Mouse (Mus musculus) small intestine, adult 2 months (tissue): ENCODE results near the gene Dusp13. TPM values are rescaled to one million over a fixed set of nuclear protein-coding genes. Genes with fewer than 3 reads are reported as not detected.

Source experiments
- H3K27ac ChIP-seq: fragments of 200-500 bp; 2 replicates; pipeline ENCODE4 v1.5.1; 2012; ENCODE audit warnings: low read depth, low read length, control low read depth, inconsistent platforms; ENCODE audit not compliant: insufficient read depth
- H3K27me3 ChIP-seq: fragments of 200-500 bp; 2 replicates; pipeline ENCODE4 v1.6.1; 2012; ENCODE audit warnings: mild to moderate bottlenecking, moderate library complexity, low read length, inconsistent platforms; ENCODE audit not compliant: control insufficient read depth, insufficient read depth
- H3K36me3 ChIP-seq: fragments of 200-500 bp; 2 replicates; pipeline ENCODE4 v1.6.1; 2012; ENCODE audit warnings: mild to moderate bottlenecking, low read length, control low read depth, inconsistent platforms; ENCODE audit not compliant: control insufficient read depth, insufficient read depth
- H3K4me1 ChIP-seq: fragments of 200-500 bp; 2 replicates; pipeline ENCODE4 v1.6.1; 2012; ENCODE audit warnings: low read length, inconsistent platforms, mixed read lengths; ENCODE audit not compliant: control insufficient read depth, insufficient read depth, insufficient read length
- H3K4me3 ChIP-seq: fragments of 200-500 bp; 2 replicates; pipeline ENCODE4 v1.5.1; 2012; ENCODE audit warnings: low read depth, mild to moderate bottlenecking, control low read depth, inconsistent platforms, low read length, moderate library complexity
- CTCF ChIP-seq: fragments of 200-500 bp; IDR thresholded peaks from 2 replicates; pipeline ENCODE4 v1.5.1; 2012; ENCODE audit warnings: low read depth, mild to moderate bottlenecking, control low read depth, inconsistent platforms, low read length, moderate library complexity, mixed read lengths; ENCODE audit not compliant: insufficient replicate concordance, insufficient read length; ENCODE audit errors: extremely low read depth
- POLR2A ChIP-seq: fragments of 200-500 bp; IDR thresholded peaks from 2 replicates; pipeline ENCODE4 v1.6.1; 2012; ENCODE audit warnings: low read depth, mild to moderate bottlenecking, control low read depth, inconsistent platforms, low read length, moderate library complexity
- WGBS: fragments of 180-500 bp; shearing (Covaris S2); methylation state at CpG from one replicate; pipeline ENCODE4 v1.1.7; 2018; 5-methylcytosine and 5-hydroxymethylcytosine counted together
- polyA plus RNA-seq: library from polyadenylated mRNA; depleted of rRNA; stranded (reverse); fragments of >200 nt; gene quantifications from 2 replicates; pipeline ENCODE4 v1.2.3, GENCODE M21; 2012

Dusp13 gene
- polyA plus RNA-seq, 1 experiment = 0.60 TPM

GRCm38 (mm10) chr14:21741314-21741713 lies 9.7 kb downstream of the Dusp13 start:
- Histone ChIP-seq H3K36me3 (no peaks in the 10 kb centered on the region), H3K27me3 (no peaks in the 10 kb centered on the region), H3K4me3 (no peak overlapping the region), H3K4me1 (no peaks in the 10 kb centered on the region), H3K27ac (no peak overlapping the region)
- 91% methylated on average over 3 of the region's 3 CpGs for WGBS
- TF ChIP-seq CTCF = no peak
- no peak for TF ChIP-seq POLR2A

DNA sequence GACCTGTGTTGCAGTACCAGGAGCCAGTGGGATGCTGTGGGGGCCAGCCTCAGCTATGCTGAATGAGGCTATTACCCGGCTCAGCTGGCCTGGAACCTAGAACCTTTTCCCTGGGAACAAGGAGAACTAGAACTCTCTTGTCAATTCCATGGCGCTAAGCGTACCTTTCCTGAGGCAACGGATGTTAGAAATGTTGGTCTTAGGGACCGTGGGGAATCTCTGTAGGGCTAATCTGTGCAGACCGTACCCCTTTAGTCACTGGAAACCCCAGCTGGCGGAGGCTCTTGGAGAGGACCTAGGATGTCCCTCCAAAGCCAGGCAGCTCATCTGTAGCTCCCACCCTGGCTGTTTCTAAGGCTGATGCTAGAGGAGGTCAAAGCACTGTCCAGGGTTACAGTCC lies 10.6 kb downstream of the Dusp13 start:
- Histone ChIP-seq H3K27ac (no peak overlapping the region), H3K4me3 (no peak overlapping the region), H3K36me3 (no peaks in the 10 kb centered on the region), H3K4me1 (no peaks in the 10 kb centered on the region), H3K27me3 (no peaks in the 10 kb centered on the region)
- TF ChIP-seq CTCF = no peak
- TF ChIP-seq POLR2A = no peak
- WGBS = 96% methylated on average over 7 of the region's 7 CpGs

DNA sequence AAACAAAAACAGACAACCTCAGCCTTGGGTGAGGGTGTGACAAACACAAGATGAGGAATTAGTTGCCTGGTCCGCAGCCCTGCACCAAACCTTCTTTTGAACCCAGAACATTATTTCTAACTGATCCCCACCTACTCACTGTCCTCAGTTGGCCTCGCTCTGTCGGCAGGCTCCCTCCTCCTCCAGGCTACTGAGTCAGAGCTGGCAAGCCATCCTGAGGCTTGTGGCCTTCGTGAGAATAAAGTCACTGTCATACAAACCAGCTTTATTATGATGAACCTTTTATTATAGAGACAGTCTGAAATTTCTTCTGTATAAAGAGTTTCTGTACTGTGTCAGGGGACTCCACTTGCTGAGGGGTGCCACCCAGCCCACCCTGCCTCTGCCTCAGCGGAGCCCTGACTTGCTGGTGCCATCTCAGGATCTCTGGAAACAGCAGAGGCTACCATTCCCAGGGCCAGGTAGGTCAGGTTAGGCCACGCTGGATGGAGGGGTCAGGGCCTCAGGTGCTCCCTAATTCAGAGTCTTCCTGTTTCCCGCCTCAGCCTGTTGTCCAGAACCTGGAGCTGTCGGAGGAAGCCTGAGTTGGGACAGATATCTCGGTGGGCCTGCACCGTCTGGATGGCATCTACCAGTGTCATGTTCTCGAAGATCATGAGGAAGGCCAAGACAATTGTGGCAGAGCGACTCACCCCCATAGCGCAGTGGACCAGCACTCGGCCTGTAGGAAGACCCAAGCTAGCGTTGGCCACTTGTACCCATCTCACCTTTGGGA lies 17.7 kb downstream of the Dusp13 start:
- H3K27ac ChIP-seq = no peak overlapping the region

GRCm38 (mm10) chr14:21729936-21730335 lies 21.0 kb downstream of the Dusp13 start:
- no peaks in the 10 kb centered on the region for H3K36me3 ChIP-seq
- WGBS = 92% methylated on average over 4 of the region's 4 CpGs
- H3K27me3 ChIP-seq = no peaks in the 10 kb centered on the region
- H3K4me1 ChIP-seq = no peaks in the 10 kb centered on the region
- H3K4me3 ChIP-seq = no peak overlapping the region
- no peak overlapping the region for H3K27ac ChIP-seq
- TF ChIP-seq POLR2A = no peak
- no peak for TF ChIP-seq CTCF

More for the DNA sequence above, 17.7 kb downstream of the Dusp13 start:
- Histone ChIP-seq H3K4me1 (no peaks in the 10 kb centered on the region), H3K27me3 (no peaks in the 10 kb centered on the region), H3K36me3 (no peaks in the 10 kb centered on the region), H3K4me3 (no peak overlapping the region)
- WGBS = 88% methylated on average over 15 of the region's 15 CpGs
- no peak for TF ChIP-seq CTCF
- no peak for TF ChIP-seq POLR2A

DNA sequence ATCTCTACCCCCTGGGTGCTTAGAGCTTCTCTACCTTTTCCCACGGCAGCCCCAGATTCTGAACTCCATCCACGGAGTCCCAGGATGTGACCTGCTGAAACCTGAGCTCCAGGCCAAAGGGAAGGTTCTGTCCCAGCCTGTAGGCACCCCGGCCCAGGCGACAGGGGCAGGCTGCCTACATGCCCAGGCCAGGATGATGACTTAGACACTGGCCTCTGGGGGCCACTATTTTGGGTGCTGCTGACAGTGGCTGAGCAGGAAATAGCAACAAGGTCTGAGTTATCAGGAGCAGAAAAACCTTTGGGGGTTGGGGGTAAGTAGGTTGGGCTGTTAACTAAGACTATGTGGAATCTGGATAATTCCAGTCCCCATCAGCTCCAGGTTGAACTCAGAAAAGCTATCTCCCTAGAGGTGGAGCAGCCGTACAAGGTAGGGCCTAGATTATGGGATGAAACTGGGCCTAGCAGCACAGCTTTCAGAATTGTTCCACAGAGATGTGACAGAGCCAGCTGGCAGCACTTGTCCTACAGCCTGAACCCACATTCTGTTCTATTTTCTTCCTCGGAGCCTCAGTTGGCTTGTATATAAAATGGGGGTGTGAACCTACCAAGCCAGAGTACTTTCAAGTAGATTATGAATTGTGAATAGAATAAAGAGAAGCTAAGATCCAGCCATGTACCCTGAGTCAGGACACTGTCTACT lies 21.8 kb downstream of the Dusp13 start:
- no peaks in the 10 kb centered on the region for H3K27me3 ChIP-seq
- H3K36me3 ChIP-seq = no peaks in the 10 kb centered on the region
- WGBS = 83% methylated on average over 6 of the region's 6 CpGs
- no peak for TF ChIP-seq POLR2A
- TF ChIP-seq CTCF = no peak
- H3K27ac ChIP-seq = no peak overlapping the region
- H3K4me1 ChIP-seq = no peaks in the 10 kb centered on the region
- no peak overlapping the region for H3K4me3 ChIP-seq

DNA sequence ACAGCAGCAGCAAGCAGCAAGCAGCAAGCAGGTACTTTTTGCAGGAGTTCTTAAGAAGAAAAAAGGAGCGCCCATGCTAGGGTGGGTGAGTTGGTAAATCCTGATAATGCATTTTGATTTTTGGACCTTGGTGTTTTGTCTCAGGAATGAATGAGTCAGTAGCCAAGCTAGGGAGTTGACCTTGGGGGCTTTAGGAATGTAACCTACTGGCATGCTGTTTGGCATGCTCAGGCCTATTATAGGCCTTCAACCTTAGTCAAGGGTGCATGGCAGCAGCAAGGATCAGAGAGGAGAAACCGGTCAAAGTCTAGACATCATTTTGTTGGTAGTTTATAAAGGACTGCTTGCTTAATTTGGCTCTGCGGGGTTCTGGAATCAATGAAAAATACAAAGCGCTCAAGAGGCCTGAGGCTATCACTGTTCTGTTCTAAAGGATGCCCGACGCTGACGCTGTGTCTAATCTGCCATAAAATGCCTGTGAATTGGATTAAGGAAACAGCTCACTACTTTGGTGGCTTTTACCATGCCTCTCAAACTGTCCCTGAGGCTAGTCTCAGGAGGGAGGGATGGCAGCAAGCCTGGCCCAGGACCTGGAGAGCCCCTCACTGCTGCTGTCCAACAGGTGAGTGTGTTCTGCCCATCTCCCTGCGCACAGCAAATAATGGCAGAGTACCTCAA lies 28.8 kb downstream of the Dusp13 start:
- TF ChIP-seq POLR2A (no peak), CTCF (no peak)
- no peaks in the 10 kb centered on the region for H3K27me3 ChIP-seq
- H3K36me3 ChIP-seq = no peaks in the 10 kb centered on the region
- H3K4me1 ChIP-seq = no peaks in the 10 kb centered on the region
- H3K27ac ChIP-seq = no peak overlapping the region
- WGBS = 89% methylated on average over 8 of the region's 8 CpGs
- H3K4me3 ChIP-seq = no peak overlapping the region

- 80% methylated on average over 4 of the region's 4 CpGs for WGBS
These were observed 30.4 kb downstream of the Dusp13 start for GRCm38 (mm10) chr14:21720430-21721205.

More at GRCm38 (mm10) chr14:21720430-21721205, 30.4 kb downstream of the Dusp13 start:
- Histone ChIP-seq H3K27ac (no peak overlapping the region), H3K36me3 (no peaks in the 10 kb centered on the region), H3K4me1 (no peaks in the 10 kb centered on the region), H3K27me3 (no peaks in the 10 kb centered on the region), H3K4me3 (no peak overlapping the region)
- TF ChIP-seq POLR2A (no peak), CTCF (no peak)
